Mouse (Mus musculus) layer of hippocampus, adult 9-10 months (tissue): ENCODE measurements around the gene Gm28557.
"Not testable (repeated sequence)": the region's sequence is repeated elsewhere in the genome, so short reads cannot be mapped to it uniquely, and the experiment has no call there.

Experiments
- DNase-seq: peaks from one replicate; pipeline ENCODE4 v3.0.0; 2022; ENCODE audit warnings: low spot score

Gene Gm28557

GRCm38 (mm10) chr13:67108194-67108820, at the start of gene Gm28557:
Gm28557 (minus strand) TSS chr13:67108604.
- DNase-seq: peak; percentile 98

GRCm38 (mm10) chr13:67128038-67128721, 19.8 kb upstream of the Gm28557 start:
- DNase-seq: peak; percentile 85

GRCm38 (mm10) chr13:67127507-67127906, 19.1 kb upstream of the Gm28557 start:
- DNase-seq: not testable (repeated sequence)

- no peak for DNase-seq
Observed at GRCm38 (mm10) chr13:67124460-67124859, 16.1 kb upstream of the Gm28557 start.

GRCm38 (mm10) chr13:67121360-67121759, 13.0 kb upstream of the Gm28557 start, which contains the start of gene Zfp759:
Zfp759 (plus strand) TSS chr13:67121660.
- not testable (repeated sequence) for DNase-seq

GRCm38 (mm10) chr13:67116163-67116562, 7.8 kb upstream of the Gm28557 start, which contains the start of gene Rslcan18:
Rslcan18 (minus strand) TSS chr13:67116263.
- DNase-seq: not testable (repeated sequence)

GRCm38 (mm10) chr13:67113287-67113686, 4.9 kb upstream of the Gm28557 start:
- no peak for DNase-seq

GRCm38 (mm10) chr13:67112096-67112495, 3.7 kb upstream of the Gm28557 start:
- no peak for DNase-seq

- no peak for DNase-seq
Observed at GRCm38 (mm10) chr13:67108821-67109206, 410 bp upstream of the Gm28557 start.

- no peak for DNase-seq
Observed at GRCm38 (mm10) chr13:67107681-67108080, 723 bp downstream of the Gm28557 start.

- DNase-seq: no peak
Observed at GRCm38 (mm10) chr13:67097876-67098275, 10.5 kb downstream of the Gm28557 start, which contains the start of gene Zfp708. Zfp708 (minus strand) TSS chr13:67097976.

- no peak for DNase-seq
Observed at GRCm38 (mm10) chr13:67090154-67090553, 18.2 kb downstream of the Gm28557 start.

GRCm38 (mm10) chr13:67081946-67082345, 26.5 kb downstream of the Gm28557 start:
- DNase-seq: no peak

GRCm38 (mm10) chr13:67081142-67081713, 27.2 kb downstream of the Gm28557 start:
- DNase-seq: peak; percentile 61

GRCm38 (mm10) chr13:67077244-67077643, 31.2 kb downstream of the Gm28557 start:
- no peak for DNase-seq

GRCm38 (mm10) chr13:67072786-67073185, 35.6 kb downstream of the Gm28557 start:
- DNase-seq: no peak

- DNase-seq: no peak
Observed at GRCm38 (mm10) chr13:67065386-67065785, 43.0 kb downstream of the Gm28557 start.

- DNase-seq: no peak
Observed at GRCm38 (mm10) chr13:67062427-67062826, 46.0 kb downstream of the Gm28557 start.

- DNase-seq: peak; percentile 93
Observed at GRCm38 (mm10) chr13:67060786-67061358, 47.5 kb downstream of the Gm28557 start, which contains the start of gene Zfp712. Zfp712 (minus strand) TSS chr13:67061170.

- peak; percentile 8 for DNase-seq
Observed at GRCm38 (mm10) chr13:67060161-67060785, 48.1 kb downstream of the Gm28557 start.
